Mouse (Mus musculus) cerebellum, adult 18-20 months (tissue): Measurements from ENCODE around the gene Cercam.
"Not testable (repeated sequence)": the region's sequence is repeated elsewhere in the genome, so short reads cannot be mapped to it uniquely, and the experiment has no call there.

ENCODE experiments used
- DNase-seq, 2 experiments: peaks; one replicate each; pipeline ENCODE4 v3.0.0; 2021

Cercam gene

GRCm38 (mm10) chr2:29855585-29856210 lies 13.3 kb upstream of the Cercam start:
- no peak for DNase-seq

GRCm38 (mm10) chr2:29856451-29857260 lies 12.3 kb upstream of the Cercam start:
- DNase-seq, result no peak

GRCm38 (mm10) chr2:29857341-29857740 lies 11.6 kb upstream of the Cercam start:
- no peak for DNase-seq

GRCm38 (mm10) chr2:29857967-29858366 lies 11.0 kb upstream of the Cercam start:
- DNase-seq, result no peak

- no peak for DNase-seq
These were observed 10.1 kb upstream of the Cercam start for GRCm38 (mm10) chr2:29858748-29859473.

- DNase-seq, result no peak
These were observed 3.8 kb upstream of the Cercam start for GRCm38 (mm10) chr2:29865125-29865524.

- DNase-seq, result no peak
These were observed 885 bp downstream of the Cercam start for GRCm38 (mm10) chr2:29869646-29870451.

- peak; percentile 62 for DNase-seq
These were observed 3.8 kb downstream of the Cercam start for GRCm38 (mm10) chr2:29872581-29873295.

- DNase-seq, result no peak
These were observed 4.8 kb downstream of the Cercam start for GRCm38 (mm10) chr2:29873801-29874200.

- DNase-seq, result no peak
These were observed 9.1 kb downstream of the Cercam start for GRCm38 (mm10) chr2:29878061-29878460.

GRCm38 (mm10) chr2:29879191-29879590 lies 10.2 kb downstream of the Cercam start:
- no peak for DNase-seq

GRCm38 (mm10) chr2:29879964-29880830 lies 11.2 kb downstream of the Cercam start:
- DNase-seq, result peak; percentile 41 to 47

- DNase-seq, result not testable (repeated sequence)
These were observed 17.8 kb downstream of the Cercam start for GRCm38 (mm10) chr2:29886659-29887292.

- peak; percentile 100 for DNase-seq
These were observed 20.3 kb downstream of the Cercam start, which contains the start of gene Odf2 for GRCm38 (mm10) chr2:29889066-29889944. Odf2 (plus strand) TSS chr2:29889221.

- peak; percentile 89 for DNase-seq
These were observed 21.2 kb downstream of the Cercam start for GRCm38 (mm10) chr2:29889991-29890833.

GRCm38 (mm10) chr2:29891773-29892172 lies 22.8 kb downstream of the Cercam start:
- peak; percentile 67 to 70 for DNase-seq

GRCm38 (mm10) chr2:29896071-29896470 lies 27.1 kb downstream of the Cercam start:
- DNase-seq, result peak; percentile 58 to 63

GRCm38 (mm10) chr2:29897366-29897765 lies 28.4 kb downstream of the Cercam start:
- DNase-seq, result peak in 1 of 2 experiments; percentile 37
